ENCODE assay signal across 17 mouse cellular contexts in genomic region chr15:29485136-29485535, GRCm38 (mm10).
"Had no signal": no experiment of that assay in that cellular context is flagged by ENCODE, and none has a peak within 500 bp of the region (broad histone marks: within the 10 kb centered on the region; RNA-seq: fewer than 3 reads in every experiment).

No protein-coding gene starts in this region.

- DNase-seq: gastrocnemius, adult 2 months; gastrocnemius, postnatal 10 days; gastrocnemius, postnatal 25 days; heart, adult 18-20 months; heart, postnatal 10 days; heart, postnatal 4 days; kidney, adult 11 months; kidney, adult 2 months; kidney, adult 9 months; kidney, postnatal 14 days; kidney, postnatal 36 days; layer of hippocampus, adult 9-11 months; layer of hippocampus, postnatal 36 days; left cerebral cortex, postnatal 4 days had no signal

- ATAC-seq: hindbrain, postnatal 0 days; intestine, embryonic 16.5 days; liver, embryonic 12.5 days had no signal
